Mouse (Mus musculus): ENCODE results near the gene Ppp1r12c. TPM values are rescaled to one million over a fixed set of nuclear protein-coding genes. Genes with fewer than 3 reads are reported as not detected.
A peak's percentile ranks its signal among the peaks of the same experiment; 100 is the strongest.

Ppp1r12c gene
- polyA plus RNA-seq, 1 experiment from 2014 or later, result 32.7 TPM

DNA sequence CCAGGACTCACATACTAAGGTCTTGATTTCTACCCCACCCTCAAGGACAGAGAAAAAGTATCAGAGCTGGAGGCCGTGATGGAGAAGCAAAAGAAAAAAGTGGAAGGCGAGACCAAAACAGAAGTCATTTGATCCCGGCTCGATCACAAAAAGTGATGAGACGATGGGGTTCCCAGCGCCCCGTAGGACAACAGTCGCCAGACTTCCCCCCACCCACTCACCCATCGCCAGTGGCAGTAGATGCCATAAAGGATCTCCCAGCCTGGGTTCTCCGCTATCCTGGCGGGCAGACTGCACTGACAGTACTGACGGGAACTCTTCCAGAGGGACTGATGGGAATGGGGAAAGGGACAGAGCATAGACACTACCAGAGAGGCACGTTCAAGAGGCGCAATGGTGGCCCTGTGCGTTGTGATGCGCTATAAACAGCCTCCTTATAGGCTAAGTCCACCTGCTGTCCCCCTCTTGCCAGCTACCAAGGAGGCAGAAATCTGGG lies 22.6 kb downstream of the Ppp1r12c start:
- under 1% methylated on average over 16 of the region's 16 CpGs for WGBS
- Histone ChIP-seq H3K9ac (ENCODE audit: low read length) (peak overlapping the region; percentile 65), H3K9me3 (ENCODE audit: control insufficient read depth, low read length) (no peaks in the 10 kb centered on the region), H3K4me3 (ENCODE audit: low read depth, low read length) (peak overlapping the region; percentile 48), H3K4me2 (peak overlapping the region; percentile 86), H3K4me1 (ENCODE audit: control insufficient read depth, insufficient read depth, low read length) (peaks cover 12% of the 10 kb centered on the region), H3K27ac (ENCODE audit: low read depth, low read length) (peak overlapping the region; percentile 77), H3K36me3 (ENCODE audit: control insufficient read depth, insufficient read depth, low read length) (peaks cover 18% of the 10 kb centered on the region), H3K27me3 (ENCODE audit: control insufficient read depth, insufficient read depth, low read length) (peaks cover 5% of the 10 kb centered on the region; the same call in 1 of the 2 replicates)
- DNase-seq (ENCODE audit: low spot score, missing footprints) (peak; percentile 94), ATAC-seq (ENCODE audit: low FRiP score) (peak; percentile 30)

DNA sequence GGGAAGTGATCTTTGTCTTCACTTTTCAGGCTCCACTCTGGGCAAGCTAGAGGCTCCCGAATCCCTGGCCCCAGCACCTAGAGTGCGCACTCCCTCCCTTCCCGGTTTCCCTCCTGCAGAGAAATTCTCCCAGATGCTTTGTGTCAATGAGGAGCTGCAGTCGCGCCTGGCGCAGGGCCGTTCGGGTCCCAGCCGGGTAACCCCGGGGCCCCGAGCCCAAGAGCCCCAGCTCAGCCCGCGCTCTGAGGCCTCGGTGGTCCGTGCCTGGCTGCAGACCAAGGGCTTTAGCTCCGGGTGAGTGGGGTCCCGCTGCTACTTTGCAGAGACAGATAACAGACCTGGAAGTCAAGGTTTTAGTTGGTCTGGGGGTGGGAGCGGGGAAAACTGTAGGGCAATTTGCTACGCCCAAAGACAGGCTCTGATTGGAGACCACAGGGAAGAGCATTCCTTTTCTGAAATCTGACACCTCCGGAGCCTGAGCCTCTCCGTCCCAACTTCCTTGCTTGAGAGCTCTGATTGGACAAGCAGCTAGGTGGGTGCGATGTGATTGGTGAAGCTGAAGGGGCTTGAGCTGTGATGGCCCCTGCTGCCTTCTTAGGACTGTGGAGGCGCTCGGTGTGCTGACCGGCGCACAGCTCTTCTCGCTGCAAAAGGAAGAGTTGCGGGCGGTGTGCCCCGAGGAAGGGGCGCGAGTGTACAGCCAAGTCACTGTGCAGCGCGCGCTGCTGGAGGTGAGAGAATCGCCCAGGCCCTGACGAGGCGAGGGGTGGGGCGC lies 23.3 kb downstream of the Ppp1r12c start:
- Histone ChIP-seq H3K4me2 (peak overlapping the region; percentile 86), H3K27ac (ENCODE audit: low read depth, low read length) (peak overlapping the region; percentile 80), H3K27me3 (ENCODE audit: control insufficient read depth, insufficient read depth, low read length) (peaks cover 10% of the 10 kb centered on the region), H3K4me3 (ENCODE audit: low read depth, low read length) (peak overlapping the region; percentile 48), H3K4me1 (ENCODE audit: control insufficient read depth, insufficient read depth, low read length) (peaks cover 12% of the 10 kb centered on the region), H3K36me3 (ENCODE audit: control insufficient read depth, insufficient read depth, low read length) (peaks cover 12% of the 10 kb centered on the region), H3K9ac (ENCODE audit: low read length) (peak overlapping the region; percentile 65), H3K9me3 (ENCODE audit: control insufficient read depth, low read length) (no peaks in the 10 kb centered on the region)
- ATAC-seq (ENCODE audit: low FRiP score) (peak; percentile 99), DNase-seq (ENCODE audit: low spot score, missing footprints) (peak; percentile 97)
- under 1% methylated on average over 39 of the region's 39 CpGs for WGBS

DNA sequence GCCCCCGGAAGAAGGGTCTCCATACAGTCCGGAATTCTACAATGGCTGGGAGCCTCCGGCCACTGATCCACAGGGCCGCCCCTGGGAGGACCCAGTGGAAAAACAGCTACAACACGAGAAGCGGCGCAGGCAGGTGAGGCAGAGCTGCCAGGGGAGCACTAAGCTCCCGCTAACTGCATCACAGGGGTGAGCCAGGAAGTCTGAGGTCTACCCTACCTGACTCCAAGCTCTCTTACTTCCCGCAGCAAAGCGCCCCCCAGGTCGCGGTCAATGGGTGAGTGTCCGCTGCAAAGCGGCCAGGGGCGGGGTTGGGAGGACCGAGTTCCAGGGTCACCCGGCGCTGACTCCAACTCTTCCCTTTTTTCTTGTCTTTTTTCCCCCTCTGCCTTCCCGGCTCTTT lies 27.5 kb downstream of the Ppp1r12c start:
- WGBS, result 7% methylated on average over 19 of the region's 19 CpGs
- Histone ChIP-seq H3K27ac (ENCODE audit: low read depth, low read length) (no peak overlapping the region), H3K9me3 (ENCODE audit: control insufficient read depth, low read length) (no peaks in the 10 kb centered on the region), H3K4me1 (ENCODE audit: control insufficient read depth, insufficient read depth, low read length) (peaks cover 12% of the 10 kb centered on the region), H3K4me2 (no peak overlapping the region), H3K9ac (ENCODE audit: low read length) (no peak overlapping the region), H3K4me3 (ENCODE audit: low read depth, low read length) (no peak overlapping the region), H3K36me3 (ENCODE audit: control insufficient read depth, insufficient read depth, low read length) (no peaks in the 10 kb centered on the region), H3K27me3 (ENCODE audit: control insufficient read depth, insufficient read depth, low read length) (peaks cover 37% of the 10 kb centered on the region)
- DNase-seq (ENCODE audit: low spot score, missing footprints) (no peak), ATAC-seq (ENCODE audit: low FRiP score) (no peak)

DNA sequence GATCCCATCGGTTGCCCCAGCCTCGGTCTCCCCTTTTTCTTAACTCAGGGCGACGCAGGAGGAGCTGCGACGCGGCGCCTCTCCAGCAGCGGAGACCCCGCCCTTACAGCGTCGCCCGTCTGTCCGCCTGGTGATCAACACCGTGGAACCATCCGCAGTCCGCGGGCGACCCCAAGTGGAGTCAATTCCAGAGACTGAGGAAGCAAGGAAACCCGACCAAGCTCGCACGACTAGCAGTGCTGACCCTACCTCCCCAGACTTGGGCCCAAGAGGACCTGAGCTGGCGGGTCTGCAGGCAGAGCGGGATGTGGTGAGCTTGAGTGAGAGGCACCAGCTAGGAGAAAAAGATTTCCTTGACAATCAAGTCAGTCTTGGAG lies 30.3 kb downstream of the Ppp1r12c start:
- peaks cover 6% of the 10 kb centered on the region; the same call in 1 of the 2 replicates for H3K4me1 ChIP-seq (ENCODE audit: control insufficient read depth, insufficient read depth, low read length)
- peak overlapping the region; percentile 44 for H3K9ac ChIP-seq (ENCODE audit: low read length)
- DNase-seq (ENCODE audit: low spot score, missing footprints) (peak; percentile 95), ATAC-seq (ENCODE audit: low FRiP score) (peak; percentile 86)
- peaks cover 37% of the 10 kb centered on the region for H3K27me3 ChIP-seq (ENCODE audit: control insufficient read depth, insufficient read depth, low read length)
- H3K27ac ChIP-seq (ENCODE audit: low read depth, low read length), result no peak overlapping the region
- H3K36me3 ChIP-seq (ENCODE audit: control insufficient read depth, insufficient read depth, low read length), result no peaks in the 10 kb centered on the region
- WGBS, result under 1% methylated on average over 24 of the region's 24 CpGs
- H3K4me2 ChIP-seq, result peak overlapping the region; percentile 49
- peak overlapping the region; percentile 24 for H3K4me3 ChIP-seq (ENCODE audit: low read depth, low read length)
- H3K9me3 ChIP-seq (ENCODE audit: control insufficient read depth, low read length), result no peaks in the 10 kb centered on the region

DNA sequence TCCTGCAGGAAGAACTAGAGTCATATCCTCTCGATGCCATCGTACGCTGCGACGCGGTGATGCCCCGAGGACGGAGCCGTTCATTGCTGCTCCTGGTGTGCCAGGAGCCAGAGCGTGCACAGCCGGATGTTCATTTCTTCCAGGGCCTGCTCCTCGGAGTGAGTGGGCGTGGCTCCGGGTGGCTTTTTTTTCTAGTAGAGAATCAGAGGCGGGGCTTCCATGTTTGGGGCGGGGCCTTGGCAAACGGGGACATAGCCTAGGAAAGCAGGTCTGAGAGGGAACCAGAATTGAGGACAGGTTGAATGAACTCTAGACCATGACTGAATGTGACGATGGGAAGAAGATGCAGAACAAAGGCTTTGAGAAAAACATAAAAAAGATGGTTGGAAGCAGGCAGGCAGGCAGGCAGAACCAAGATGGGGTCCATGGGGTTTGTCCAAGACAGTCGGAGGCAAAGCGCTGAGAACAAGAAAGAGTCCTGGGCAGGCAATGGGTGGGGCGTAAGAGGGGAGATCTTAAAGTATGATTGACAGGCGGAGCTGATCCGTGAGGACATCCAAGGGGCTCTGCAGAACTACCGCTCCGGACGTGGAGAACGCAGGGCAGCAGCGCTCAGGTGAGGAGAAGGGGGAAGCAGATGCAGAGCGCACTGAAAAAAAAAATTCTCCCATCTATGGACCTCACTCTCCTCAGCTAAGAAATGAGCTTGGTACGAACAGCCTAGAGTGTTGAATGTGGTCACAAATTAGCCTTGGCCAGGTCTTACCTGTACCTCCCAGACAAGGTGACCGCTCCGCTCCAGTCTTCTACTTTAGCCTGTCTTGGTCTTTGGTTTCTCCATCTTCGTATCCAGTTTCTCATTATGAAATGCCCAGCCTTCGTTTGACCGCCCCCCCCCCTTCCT lies 31.0 kb downstream of the Ppp1r12c start:
- Histone ChIP-seq H3K4me3 (ENCODE audit: low read depth, low read length) (peak overlapping the region; percentile 24), H3K9me3 (ENCODE audit: control insufficient read depth, low read length) (no peaks in the 10 kb centered on the region), H3K27me3 (ENCODE audit: control insufficient read depth, insufficient read depth, low read length) (peaks cover 37% of the 10 kb centered on the region), H3K27ac (ENCODE audit: low read depth, low read length) (no peak overlapping the region), H3K9ac (ENCODE audit: low read length) (peak overlapping the region; percentile 44), H3K4me1 (ENCODE audit: control insufficient read depth, insufficient read depth, low read length) (peaks cover 6% of the 10 kb centered on the region; the same call in 1 of the 2 replicates), H3K36me3 (ENCODE audit: control insufficient read depth, insufficient read depth, low read length) (no peaks in the 10 kb centered on the region), H3K4me2 (peak overlapping the region; percentile 49)
- DNase-seq (ENCODE audit: low spot score, missing footprints), result peak; percentile 96
- WGBS, result 4% methylated on average over 35 of the region's 35 CpGs
- peak; percentile 61 for ATAC-seq (ENCODE audit: low FRiP score)

DNA sequence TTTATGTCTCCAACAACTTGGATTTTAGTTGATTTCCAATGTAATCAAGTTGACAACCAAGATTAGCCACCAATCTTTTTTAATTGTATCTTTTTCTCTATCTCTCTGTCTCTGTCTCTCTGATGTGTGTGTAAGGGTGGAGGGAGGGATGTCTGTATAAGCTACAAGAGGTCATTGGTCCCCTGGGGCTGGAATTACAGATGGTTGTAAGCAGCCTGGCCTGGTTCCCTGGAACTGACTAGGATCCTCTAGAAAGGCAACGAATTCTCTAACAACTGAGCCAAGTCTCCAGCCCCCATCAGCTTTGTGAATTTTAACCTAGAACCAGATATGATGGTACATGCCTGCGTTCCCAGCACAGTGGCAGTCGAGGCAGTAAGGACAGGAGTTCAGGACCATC lies 33.7 kb downstream of the Ppp1r12c start:
- Histone ChIP-seq H3K4me2 (no peak overlapping the region), H3K9me3 (ENCODE audit: control insufficient read depth, low read length) (no peaks in the 10 kb centered on the region), H3K4me1 (ENCODE audit: control insufficient read depth, insufficient read depth, low read length) (peaks cover 6% of the 10 kb centered on the region; the same call in 1 of the 2 replicates), H3K9ac (ENCODE audit: low read length) (no peak overlapping the region), H3K27me3 (ENCODE audit: control insufficient read depth, insufficient read depth, low read length) (peaks cover 22% of the 10 kb centered on the region; the same call in 1 of the 2 replicates), H3K36me3 (ENCODE audit: control insufficient read depth, insufficient read depth, low read length) (no peaks in the 10 kb centered on the region), H3K27ac (ENCODE audit: low read depth, low read length) (no peak overlapping the region), H3K4me3 (ENCODE audit: low read depth, low read length) (no peak overlapping the region)
- DNase-seq (ENCODE audit: low spot score, missing footprints), result no peak
- 64% methylated on average over 3 of the region's 3 CpGs for WGBS
- no peak for ATAC-seq (ENCODE audit: low FRiP score)

DNA sequence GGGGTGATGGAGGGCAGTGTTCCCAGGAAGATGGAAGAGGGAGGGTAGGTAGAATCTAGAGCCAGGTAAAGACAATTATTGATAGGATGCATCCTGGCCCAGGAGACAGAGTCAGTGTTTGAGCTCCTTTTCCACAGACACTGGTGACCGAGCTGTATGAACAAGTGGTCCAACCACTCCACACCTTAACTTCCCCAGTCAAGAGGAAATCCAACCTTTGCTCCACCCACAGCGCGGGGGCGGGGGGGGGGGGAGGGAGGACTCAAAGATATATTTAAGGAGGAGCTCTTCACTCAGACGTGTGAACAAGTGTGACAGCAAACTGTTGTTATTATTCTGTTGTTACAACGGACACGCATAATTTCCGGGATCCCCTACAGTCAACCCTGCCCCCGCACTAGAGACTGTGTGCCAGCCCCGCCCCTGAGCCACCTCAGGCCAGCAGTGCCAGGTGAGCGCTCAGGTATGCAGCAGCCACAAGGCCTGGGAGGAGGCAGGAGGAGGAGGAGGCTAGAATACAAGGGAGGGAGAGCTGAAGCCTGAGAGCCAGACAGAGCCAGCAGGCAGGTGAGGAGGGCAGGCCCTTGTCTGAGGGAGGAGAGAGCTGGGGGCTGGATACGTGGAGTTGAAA lies 37.2 kb downstream of the Ppp1r12c start:
- WGBS, result 17% methylated on average over 11 of the region's 12 CpGs
- Histone ChIP-seq H3K4me2 (no peak overlapping the region), H3K27ac (ENCODE audit: low read depth, low read length) (no peak overlapping the region), H3K36me3 (ENCODE audit: control insufficient read depth, insufficient read depth, low read length) (no peaks in the 10 kb centered on the region), H3K4me1 (ENCODE audit: control insufficient read depth, insufficient read depth, low read length) (no peaks in the 10 kb centered on the region), H3K9ac (ENCODE audit: low read length) (no peak overlapping the region), H3K9me3 (ENCODE audit: control insufficient read depth, low read length) (no peaks in the 10 kb centered on the region), H3K27me3 (ENCODE audit: control insufficient read depth, insufficient read depth, low read length) (no peaks in the 10 kb centered on the region), H3K4me3 (ENCODE audit: low read depth, low read length) (no peak overlapping the region)
- ATAC-seq (ENCODE audit: low FRiP score) (no peak), DNase-seq (ENCODE audit: low spot score, missing footprints) (no peak)

DNA sequence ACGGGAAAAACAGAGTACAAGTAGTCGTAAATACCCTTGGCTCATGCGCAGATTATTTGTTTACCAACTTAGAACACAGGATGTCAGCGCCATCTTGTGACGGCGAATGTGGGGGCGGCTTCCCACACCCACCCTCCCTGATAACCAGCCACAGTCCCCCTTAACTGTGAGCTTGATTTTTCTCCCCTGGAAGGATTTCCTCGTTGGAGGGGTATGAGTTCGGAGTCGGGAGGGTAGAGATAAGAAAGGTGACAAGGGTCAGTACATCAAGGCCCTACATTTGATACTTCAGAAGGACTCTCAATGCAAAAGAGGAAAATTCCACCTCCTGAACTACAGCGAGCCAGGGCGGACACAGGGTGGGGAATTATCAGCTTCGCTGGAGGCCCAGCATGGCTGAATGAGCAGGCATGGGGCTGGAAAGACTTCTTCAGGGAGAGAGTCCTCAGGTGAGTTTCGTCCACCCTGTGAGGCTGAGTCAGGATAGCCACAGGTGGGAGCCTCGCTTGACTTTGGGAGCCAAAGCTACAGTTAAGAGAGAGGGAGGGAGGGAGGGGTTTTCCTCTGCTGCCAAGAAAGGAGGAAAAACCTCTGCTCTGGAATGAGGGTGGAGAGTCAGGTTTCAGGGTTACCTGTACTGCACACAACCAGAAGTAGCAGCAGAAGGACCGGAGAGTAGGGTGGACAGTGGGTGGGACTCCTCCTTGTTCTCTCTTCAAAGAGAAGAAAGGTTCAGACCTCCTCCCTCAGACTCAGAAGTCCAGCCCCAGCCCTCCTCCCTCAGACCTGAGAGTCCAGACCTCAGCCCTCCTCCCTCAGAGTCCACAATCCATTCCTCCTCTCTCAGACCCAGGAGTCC lies 40.7 kb downstream of the Ppp1r12c start, which contains the start of gene Eps8l1:
Gene Eps8l1 (plus strand): TSS at position 99 of the 859 bp plus-strand sequence.
- 0 out of 2 replicates have a peak, but pooled peaks have one; percentile 24 for ATAC-seq (ENCODE audit: low FRiP score)
- no peak for DNase-seq (ENCODE audit: low spot score, missing footprints)

More for the DNA sequence above, 40.7 kb downstream of the Ppp1r12c start, which contains the start of gene Eps8l1:
- no peaks in the 10 kb centered on the region for H3K4me1 ChIP-seq (ENCODE audit: control insufficient read depth, insufficient read depth, low read length)
- no peak within 1 kb of the TSS for H3K27ac ChIP-seq (ENCODE audit: low read depth, low read length)
- no peaks in the 10 kb centered on the region for H3K9me3 ChIP-seq (ENCODE audit: control insufficient read depth, low read length)
- 70% methylated on average over 13 of the region's 16 CpGs for WGBS
- H3K36me3 ChIP-seq (ENCODE audit: control insufficient read depth, insufficient read depth, low read length), result no peaks in the 10 kb centered on the region
- H3K4me3 ChIP-seq (ENCODE audit: low read depth, low read length), result peak within 1 kb of the TSS; percentile 17; the same call in 1 of the 2 replicates
- H3K27me3 ChIP-seq (ENCODE audit: control insufficient read depth, insufficient read depth, low read length), result no peaks in the 10 kb centered on the region
- peak within 1 kb of the TSS; percentile 20 for H3K4me2 ChIP-seq
- no peak within 1 kb of the TSS for H3K9ac ChIP-seq (ENCODE audit: low read length)
